Mouse (Mus musculus) WW6 (cell line): ENCODE measurements at regions not wholly inside any gene's neighbourhood (a gene's known extent, or its start where the extent isn't known, plus 50 kb on each side); places are given as distances from the start of the nearest gene placed in this dataset.
"Not testable (repeated sequence)": the region's sequence is repeated elsewhere in the genome, so short reads cannot be mapped to it uniquely, and the experiment has no call there.

Source experiments
- DNase-seq: peaks from one replicate; pipeline ENCODE4 v3.0.0-alpha.2; 2013; ENCODE audit warnings: low read depth, low spot score

DNA sequence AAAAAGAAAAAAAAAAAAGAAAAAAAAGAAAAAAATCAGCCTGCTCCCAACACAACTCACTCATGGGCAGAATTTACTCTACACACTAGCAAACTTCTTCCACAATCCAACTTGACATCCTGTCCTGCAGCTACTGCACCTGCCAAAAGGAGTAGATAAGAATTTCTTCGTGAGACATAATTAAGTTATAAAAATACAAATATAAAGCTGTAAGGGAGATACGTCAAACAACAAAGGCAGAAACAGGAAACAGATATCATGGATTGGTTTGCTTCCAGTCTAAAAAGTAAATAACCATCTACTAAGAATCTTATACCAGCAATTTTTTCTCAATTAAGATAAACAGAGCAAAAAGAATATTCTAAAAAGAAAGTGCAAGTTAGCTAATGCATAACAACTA, 390.3 kb downstream of the Pih1d3 start:
- DNase-seq, result no peak

GRCm38 (mm10) chr1:31615219-31615618, 392.6 kb downstream of the Pih1d3 start:
- not testable (repeated sequence) for DNase-seq

DNA sequence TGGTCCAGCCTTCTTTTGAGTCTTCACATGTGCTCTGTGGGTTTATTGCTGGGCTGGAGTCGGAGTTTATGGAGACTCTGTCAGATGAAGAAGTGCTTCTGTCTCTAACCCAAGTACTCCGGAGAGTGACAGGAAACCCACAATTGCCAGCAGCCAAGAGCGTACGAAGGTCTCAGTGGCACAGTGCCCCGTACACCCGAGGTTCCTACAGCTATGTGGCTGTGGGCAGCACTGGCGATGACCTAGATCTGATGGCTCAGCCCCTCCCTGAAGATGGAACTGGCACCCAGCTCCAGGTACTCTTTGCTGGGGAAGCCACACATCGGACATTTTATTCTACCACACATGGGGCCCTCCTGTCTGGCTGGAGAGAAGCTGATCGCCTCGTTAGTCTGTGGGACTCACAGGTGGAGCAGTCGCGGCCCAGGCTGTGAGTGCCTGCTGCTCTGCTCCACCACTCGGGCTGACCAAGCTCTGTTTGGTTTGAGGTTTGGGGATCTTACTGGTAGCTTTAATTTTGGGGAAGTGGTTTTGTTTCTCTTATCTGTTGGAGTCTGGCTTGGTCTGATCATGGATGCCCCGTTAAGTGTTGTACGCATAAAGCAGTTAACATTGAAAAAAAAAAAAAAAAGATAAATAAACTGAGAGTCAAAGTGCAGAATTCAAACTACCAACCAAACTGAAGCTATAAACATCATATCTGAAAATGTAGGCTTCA, 393.8 kb downstream of the Pih1d3 start:
- not testable (repeated sequence) for DNase-seq

DNA sequence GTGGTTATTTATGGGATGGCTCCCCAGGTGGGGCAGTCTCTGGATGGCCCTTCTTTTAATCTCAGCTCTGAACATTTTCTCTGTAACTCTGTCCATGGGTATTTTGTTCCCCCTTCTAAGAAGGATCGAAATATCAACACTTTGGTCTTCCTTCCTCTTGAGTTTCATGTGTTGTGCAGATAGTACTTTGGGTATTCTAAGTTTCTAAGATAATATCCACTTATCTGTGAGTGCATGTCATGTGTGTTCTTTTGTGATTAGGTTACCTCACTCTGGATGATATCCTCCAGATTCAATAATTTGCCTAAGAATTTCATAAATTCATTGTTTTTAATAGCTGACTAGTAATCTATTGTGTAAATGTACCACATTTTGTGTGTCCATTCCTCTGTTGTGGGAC, 411.7 kb downstream of the Pih1d3 start:
- no peak for DNase-seq

GRCm38 (mm10) chr1:31636575-31637356, 414.1 kb downstream of the Pih1d3 start:
- no peak for DNase-seq

- DNase-seq, result no peak
These were observed 422.5 kb downstream of the Pih1d3 start for GRCm38 (mm10) chr1:31645116-31645515.

DNA sequence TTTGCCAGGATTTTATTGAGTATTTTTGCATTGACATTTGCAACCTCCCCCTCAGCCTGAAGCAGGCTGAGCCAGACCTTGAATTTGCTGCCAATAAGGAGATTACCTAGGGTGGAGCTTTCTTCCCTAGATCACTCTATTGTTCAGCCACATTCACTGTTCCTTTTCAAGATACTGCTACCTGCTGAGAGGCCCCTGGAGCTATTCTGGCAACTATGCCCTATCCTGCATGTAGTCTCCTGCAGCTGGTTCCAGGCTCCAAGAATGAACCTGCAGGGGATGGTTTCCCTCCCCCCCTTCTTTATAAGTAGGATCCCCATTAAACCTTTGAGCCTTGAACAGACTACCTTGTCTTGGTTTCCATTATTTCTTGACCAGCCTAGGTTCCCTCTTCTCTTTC, 455.9 kb downstream of the Pih1d3 start:
- peak; percentile 43 for DNase-seq
